Mouse (Mus musculus) liver, postnatal 0 days (tissue): Measurements from ENCODE around the gene Kif18b. TPM values are rescaled to one million over a fixed set of nuclear protein-coding genes. Genes with fewer than 3 reads are reported as not detected.
A peak's percentile ranks its signal among the peaks of the same experiment; 100 is the strongest.

Experiments used
- ATAC-seq: fragments of 200-750 bp; cut with Nextera tagmentation; 2 replicates; pipeline ENCODE4 v1.8.0; 2017; ENCODE audit warnings: mild to moderate bottlenecking, moderate library complexity
- DNase-seq: peaks from one replicate; pipeline ENCODE4 v3.0.0-alpha.2; 2016
- H3K27ac ChIP-seq: fragments of 300-500 bp; sonication (generic); 2 replicates; pipeline ENCODE4 v1.5.1; 2014; ENCODE audit warnings: antibody characterized with exemption, moderate library complexity, mild to moderate bottlenecking, low read depth
- H3K27me3 ChIP-seq: fragments of 300-500 bp; sonication (generic); 2 replicates; pipeline ENCODE4 v1.6.1; 2014; ENCODE audit warnings: low read length, control low read depth, mixed read lengths; ENCODE audit not compliant: insufficient read depth
- H3K36me3 ChIP-seq: fragments of 300-500 bp; sonication (generic); replicated peaks from 2 replicates; pipeline ENCODE4 v1.6.1; 2014; ENCODE audit warnings: mild to moderate bottlenecking, control low read depth, low read length, moderate library complexity, mixed read lengths; ENCODE audit not compliant: insufficient read depth
- H3K4me1 ChIP-seq: fragments of 300-500 bp; sonication (generic); 2 replicates; pipeline ENCODE4 v1.6.1; 2014; ENCODE audit warnings: antibody characterized with exemption, mild to moderate bottlenecking, control low read depth; ENCODE audit not compliant: insufficient read depth
- H3K4me2 ChIP-seq: fragments of 300-500 bp; sonication (generic); 2 replicates; pipeline ENCODE4 v1.6.1; 2014; ENCODE audit warnings: low read depth, mild to moderate bottlenecking, low read length, moderate library complexity, mixed read lengths
- H3K4me3 ChIP-seq: fragments of 300-500 bp; sonication (generic); 2 replicates; pipeline ENCODE4 v1.5.1; 2014; ENCODE audit warnings: low read depth, low read length
- H3K9ac ChIP-seq: fragments of 300-500 bp; sonication (generic); replicated peaks from 2 replicates; pipeline ENCODE4 v1.6.1; 2014; ENCODE audit warnings: mild to moderate bottlenecking, moderate library complexity
- H3K9me3 ChIP-seq: fragments of 300-500 bp; sonication (generic); 2 replicates; pipeline ENCODE4 v1.6.1; 2016; ENCODE audit warnings: mild to moderate bottlenecking, control low read depth, low read length, mixed read lengths
- CTCF ChIP-seq: sonication (generic); IDR thresholded peaks from 2 replicates; pipeline ENCODE4 v1.5.1; 2016; ENCODE audit warnings: antibody characterized with exemption, low read depth
- EP300 ChIP-seq: IDR thresholded peaks from 2 replicates; pipeline ENCODE4 v1.6.1; 2016; ENCODE audit warnings: antibody characterized with exemption, low read depth, mild to moderate bottlenecking
- WGBS: fragments of 180-500 bp; shearing (Covaris S2); extraction: QIAGEN DNeasy Blood & Tissue Kit; methylation state at CpG from one replicate; pipeline ENCODE4 v1.1.7; 2014; ENCODE audit not compliant: insufficient replicate concordance; 5-methylcytosine and 5-hydroxymethylcytosine counted together
- polyA plus RNA-seq: library from polyadenylated mRNA; unstranded; fragments of >200 nt; fragmentation: Nextera tagmentation; extraction: Ambion mirVana; gene quantifications from 2 replicates; pipeline ENCODE4 v1.2.1, GENCODE M21; 2015

Kif18b gene
- polyA plus RNA-seq, 1 experiment from 2014 or later: 3.4 TPM

DNA sequence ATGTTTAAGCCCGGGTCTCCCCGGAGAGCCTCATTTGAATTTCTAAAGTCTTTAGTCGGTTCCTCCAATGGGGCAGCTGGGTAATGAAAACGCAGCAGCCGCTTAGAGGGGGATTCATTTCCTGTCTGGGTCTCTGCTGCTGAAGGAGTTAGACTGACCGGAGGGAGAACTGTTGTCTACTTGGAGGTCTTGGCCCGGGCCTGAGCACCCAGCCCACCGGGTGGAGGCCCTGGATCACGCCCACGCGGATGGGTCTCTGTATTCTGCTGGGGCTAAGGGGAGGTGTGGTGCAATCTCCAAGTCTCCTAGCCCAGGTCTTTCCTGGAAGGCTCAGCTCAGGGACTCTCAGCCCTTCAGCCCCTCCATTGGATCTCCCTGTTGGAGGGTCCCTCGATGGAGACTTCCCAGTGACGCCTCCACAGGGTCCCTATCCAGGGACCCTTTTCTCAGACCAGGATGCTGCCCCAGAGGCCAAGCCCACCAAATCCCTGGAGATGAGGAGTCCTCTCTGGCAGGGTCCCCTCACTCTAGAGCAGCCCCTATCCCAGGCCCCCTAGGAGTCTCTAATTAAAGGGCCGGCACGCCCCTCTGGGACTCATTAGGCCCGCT is 38.4 kb upstream of the Kif18b start:
- no peaks in the 10 kb centered on the region for H3K36me3 ChIP-seq
- H3K27me3 ChIP-seq: peaks cover 49% of the 10 kb centered on the region
- DNase-seq: no peak
- 11% methylated on average over 16 of the region's 16 CpGs for WGBS
- H3K9me3 ChIP-seq: no peaks in the 10 kb centered on the region
- H3K4me3 ChIP-seq: no peak overlapping the region
- 0 out of 2 replicates have a peak, but pooled peaks cover 2% of the 10 kb centered on the region for H3K4me1 ChIP-seq
- H3K4me2 ChIP-seq: peak overlapping the region; percentile 44; the same call in 1 of the 2 replicates
- no peak for TF ChIP-seq EP300
- no peak for TF ChIP-seq CTCF
- no peak for ATAC-seq
- H3K9ac ChIP-seq: no peak overlapping the region
- no peak overlapping the region for H3K27ac ChIP-seq

DNA sequence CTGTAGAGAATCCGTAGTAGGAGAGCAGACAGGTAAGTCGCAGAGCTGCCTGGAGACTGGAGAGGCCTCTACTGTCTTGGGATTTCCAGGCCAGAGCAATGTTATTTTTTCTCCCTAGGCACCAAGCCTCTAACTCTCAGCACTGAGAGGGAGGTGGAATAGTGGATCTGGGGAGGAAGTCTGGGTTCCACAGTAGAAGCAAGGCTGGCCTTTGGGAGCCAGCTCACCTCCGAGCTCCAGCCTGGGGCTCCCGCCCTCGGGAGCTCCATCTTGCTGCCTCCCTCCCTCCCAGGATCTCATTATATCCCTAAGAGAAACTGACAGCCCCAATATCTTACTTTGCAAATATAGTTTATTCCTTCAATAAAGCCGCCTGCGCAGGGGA is 37.9 kb upstream of the Kif18b start:
- Histone ChIP-seq H3K27ac (no peak overlapping the region), H3K36me3 (no peaks in the 10 kb centered on the region), H3K4me1 (0 out of 2 replicates have a peak, but pooled peaks cover 2% of the 10 kb centered on the region), H3K4me2 (no peak overlapping the region), H3K4me3 (no peak overlapping the region), H3K9me3 (no peaks in the 10 kb centered on the region), H3K27me3 (peaks cover 49% of the 10 kb centered on the region), H3K9ac (no peak overlapping the region)
- TF ChIP-seq EP300 (no peak), CTCF (no peak)
- no peak for ATAC-seq
- 45% methylated on average over 7 of the region's 7 CpGs for WGBS
- DNase-seq: no peak

DNA sequence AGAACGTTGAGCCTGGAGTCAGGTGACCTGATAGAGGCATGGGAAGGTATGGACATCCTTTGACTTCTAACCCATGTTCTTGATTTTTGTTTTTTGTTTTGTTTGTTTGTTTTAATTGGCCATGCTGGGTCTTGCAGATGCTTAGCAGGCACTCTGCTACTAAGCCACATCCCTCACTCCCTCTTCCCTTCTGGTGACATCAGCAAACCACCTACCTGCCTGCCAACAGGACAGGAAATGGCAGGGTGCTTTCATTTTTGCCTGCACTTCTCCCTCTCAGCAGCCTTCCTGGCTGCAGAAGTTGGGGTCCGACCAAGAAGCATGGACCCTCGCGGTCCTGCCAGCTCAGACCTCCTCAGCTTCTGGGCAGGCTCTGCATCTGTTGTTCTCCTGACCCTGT is 36.2 kb upstream of the Kif18b start:
- 69% methylated on average over 4 of the region's 4 CpGs for WGBS
- H3K27me3 ChIP-seq: peaks cover 51% of the 10 kb centered on the region

DNA sequence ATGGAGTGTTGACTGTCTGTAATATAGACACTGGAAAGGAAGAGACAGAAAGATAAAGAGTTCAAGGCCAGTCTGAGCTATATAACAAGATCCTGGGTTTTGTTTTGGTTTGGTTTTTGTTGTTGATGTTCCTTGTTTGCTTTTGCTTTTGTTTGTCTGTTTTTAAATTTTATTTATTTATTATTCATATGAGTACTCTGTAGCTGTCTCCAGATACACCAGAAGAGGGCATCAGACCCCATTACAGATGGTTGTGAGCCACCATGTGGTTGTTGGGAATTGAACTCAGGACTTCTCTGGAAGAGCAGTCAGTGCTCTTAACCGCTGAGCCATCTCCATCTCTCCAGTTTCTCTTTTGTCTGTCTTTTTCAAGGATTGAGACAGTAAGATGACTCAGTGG is 33.9 kb upstream of the Kif18b start:
- DNase-seq: no peak
- Histone ChIP-seq H3K9me3 (no peaks in the 10 kb centered on the region), H3K27ac (no peak overlapping the region)

More for the DNA sequence above, 36.2 kb upstream of the Kif18b start:
- no peak overlapping the region for H3K4me3 ChIP-seq
- DNase-seq (no peak), ATAC-seq (no peak)
- 0 out of 2 replicates have a peak, but pooled peaks cover 2% of the 10 kb centered on the region for H3K4me1 ChIP-seq
- no peaks in the 10 kb centered on the region for H3K9me3 ChIP-seq
- no peak overlapping the region for H3K9ac ChIP-seq
- no peak overlapping the region for H3K27ac ChIP-seq
- no peak for TF ChIP-seq CTCF
- TF ChIP-seq EP300: no peak
- no peaks in the 10 kb centered on the region for H3K36me3 ChIP-seq
- no peak overlapping the region for H3K4me2 ChIP-seq

DNA sequence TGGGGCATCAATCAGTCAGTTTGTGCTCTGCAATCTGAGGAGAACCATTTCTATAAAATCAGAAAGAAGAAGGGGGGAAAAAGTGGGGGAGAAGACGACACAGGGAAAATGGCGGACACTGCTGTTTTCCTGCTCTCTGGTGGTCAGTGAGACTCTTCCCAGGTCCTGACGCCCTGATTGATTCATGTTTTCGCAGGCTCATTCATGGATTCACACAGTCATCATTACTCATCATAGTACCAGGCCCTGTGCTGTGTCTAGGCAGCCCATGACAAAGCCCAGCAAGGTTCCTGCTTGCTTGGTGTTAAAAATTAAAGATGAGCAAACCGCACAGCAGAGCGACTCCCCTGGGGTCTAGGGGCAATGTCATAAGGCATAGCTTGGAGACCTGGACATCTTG is 33.5 kb upstream of the Kif18b start:
- H3K4me2 ChIP-seq: no peak overlapping the region
- WGBS: 71% methylated on average over 6 of the region's 6 CpGs
- H3K9ac ChIP-seq: no peak overlapping the region
- TF ChIP-seq EP300 (no peak), CTCF (no peak)
- no peak overlapping the region for H3K4me3 ChIP-seq
- no peak for ATAC-seq
- DNase-seq: no peak
- H3K27ac ChIP-seq: no peak overlapping the region
- H3K9me3 ChIP-seq: no peaks in the 10 kb centered on the region
- H3K4me1 ChIP-seq: 0 out of 2 replicates have a peak, but pooled peaks cover 1% of the 10 kb centered on the region
- H3K27me3 ChIP-seq: peaks cover 34% of the 10 kb centered on the region
- no peaks in the 10 kb centered on the region for H3K36me3 ChIP-seq

More for the DNA sequence above, 33.9 kb upstream of the Kif18b start:
- TF ChIP-seq CTCF (no peak), EP300 (no peak)
- peaks cover 38% of the 10 kb centered on the region for H3K27me3 ChIP-seq
- no peaks in the 10 kb centered on the region for H3K36me3 ChIP-seq
- ATAC-seq: no peak
- 77% methylated on average over 1 of the region's 1 CpGs for WGBS
- 0 out of 2 replicates have a peak, but pooled peaks cover 2% of the 10 kb centered on the region for H3K4me1 ChIP-seq
- H3K4me3 ChIP-seq: no peak overlapping the region
- no peak overlapping the region for H3K9ac ChIP-seq
- no peak overlapping the region for H3K4me2 ChIP-seq

DNA sequence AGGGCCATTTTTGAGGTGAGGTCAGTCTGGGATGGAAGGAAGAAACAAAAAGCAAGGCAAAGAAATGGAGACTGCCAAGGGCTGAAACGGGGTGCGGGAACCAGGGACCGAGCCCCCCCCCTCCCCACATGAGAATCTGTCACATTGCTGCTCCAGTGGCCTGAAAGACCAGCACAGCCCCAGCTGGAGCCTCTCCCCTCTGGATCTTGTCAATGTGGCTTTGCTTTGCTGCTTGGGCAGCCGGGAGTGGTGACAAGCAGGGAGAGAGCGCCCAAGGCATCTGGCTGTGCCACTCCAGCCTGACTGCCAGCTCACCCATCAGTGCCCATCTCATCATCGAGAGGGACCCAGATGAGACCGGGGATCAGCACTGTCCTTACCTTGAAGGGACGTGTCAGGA is 32.8 kb upstream of the Kif18b start:
- no peaks in the 10 kb centered on the region for H3K36me3 ChIP-seq
- no peak for DNase-seq
- H3K9ac ChIP-seq: no peak overlapping the region
- no peaks in the 10 kb centered on the region for H3K4me1 ChIP-seq
- no peak overlapping the region for H3K4me3 ChIP-seq
- no peaks in the 10 kb centered on the region for H3K9me3 ChIP-seq
- peaks cover 32% of the 10 kb centered on the region for H3K27me3 ChIP-seq
- TF ChIP-seq CTCF (no peak), EP300 (no peak)
- no peak overlapping the region for H3K27ac ChIP-seq
- no peak overlapping the region for H3K4me2 ChIP-seq
- WGBS: 66% methylated on average over 8 of the region's 8 CpGs
- ATAC-seq: no peak
